Mouse (Mus musculus) embryonic stem cell, embryonic (primary cell): ENCODE data around the gene Mrps34.

Experiments
- CTCF ChIA-PET, 4 experiments: fragments of 300-600 bp in 2 of 4; fragments of 350-600 bp in 2 of 4; sonication (Branson Sonifier 250); formaldehyde crosslinking; loops; one replicate each; lab custom pipeline; 2022; ENCODE audit warnings: inconsistent platforms in 2 of 4; lab: Charles Lee
- POLR2A ChIA-PET, 4 experiments: fragments of 300-600 bp in 2 of 4; fragments of 350-600 bp in 2 of 4; sonication (Branson Sonifier 250); formaldehyde crosslinking; loops; one replicate each; lab custom pipeline; 2022; ENCODE audit warnings: antibody characterized with exemption in 4 of 4, inconsistent platforms in 1 of 4; lab: Charles Lee

Gene Mrps34

DNA sequence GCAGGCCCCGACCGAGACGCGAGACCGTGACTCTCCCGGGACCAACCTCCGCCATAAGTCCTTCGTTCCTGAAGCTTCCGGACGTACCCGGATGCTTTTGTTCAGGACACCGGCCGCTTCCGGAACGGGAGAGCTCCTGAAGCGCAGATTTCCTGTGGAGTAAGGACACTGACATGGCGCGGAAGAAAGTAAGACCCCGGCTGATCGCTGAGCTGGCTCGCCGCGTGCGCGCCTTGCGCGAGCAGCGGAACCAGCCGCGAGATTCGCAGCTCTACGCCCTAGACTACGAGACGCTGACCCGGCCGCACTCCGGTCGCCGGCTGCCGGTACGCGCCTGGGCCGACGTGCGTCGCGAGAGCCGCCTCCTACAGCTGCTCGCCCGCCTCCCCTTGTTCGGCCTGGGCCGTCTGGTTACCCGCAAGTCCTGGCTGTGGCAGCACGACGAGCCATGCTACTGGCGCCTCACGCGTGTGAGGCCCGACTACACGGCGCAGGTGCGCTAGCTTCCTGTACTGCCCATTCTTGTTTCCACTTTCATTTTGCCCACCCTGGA lies at the start of gene Mrps34, which contains the start of gene Eme2:
Gene Mrps34, plus strand, starts transcription at position 122 of the 553 bp plus-strand sequence.
Gene Eme2, minus strand, starts transcription at position 93 of the 553 bp plus-strand sequence.
- ChIA-PET POLR2A (interaction anchor here (0.6 to 18.3 kb wide), 67 partner anchors 8 to 1060 kb away, joined by 3 to 338 read pairs (median 4); partner anchors contain the start of genes Fahd1 (in 3 of the 4), Nubp2 (in 3 of the 4), Spsb3 (in 3 of the 4) and Jpt2 (in 2 of the 4)), CTCF (interaction anchor here (0.7 to 1.7 kb wide), 11 partner anchors 8 to 220 kb away, joined by 3 to 8 read pairs (median 3); partner anchors contain the start of genes Nubp2 (in 2 of the 4), Spsb3 (in 2 of the 4) and Telo2 (in 1 of the 4))

DNA sequence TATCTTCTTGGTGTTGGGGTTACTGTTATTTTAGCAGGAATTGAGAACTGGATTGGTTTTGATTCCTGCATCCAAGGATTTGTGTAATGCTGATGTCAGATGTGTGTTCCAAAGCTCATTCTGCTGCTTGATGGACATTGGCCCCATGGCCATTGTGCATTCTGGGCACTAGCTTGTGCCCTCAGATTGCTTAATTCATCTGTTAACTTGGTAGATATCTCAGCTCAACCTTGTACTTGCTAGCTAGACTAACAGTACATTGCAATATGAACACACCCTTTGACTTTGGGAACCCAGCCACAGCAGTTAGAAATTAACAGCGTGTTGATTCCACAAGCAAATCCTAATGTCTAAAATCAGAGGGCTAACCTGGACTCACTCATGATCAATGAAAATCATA lies 47.5 kb upstream of the Mrps34 start:
- POLR2A ChIA-PET = interaction anchor here in 2 of 4 experiments (0.9 to 8.5 kb wide), 7 partner anchors 16 to 38 kb away, joined by 3 to 71 read pairs (median 31); partner anchors contain the start of genes Nubp2 (in 1 of the 2) and Spsb3 (in 1 of the 2)
- CTCF ChIA-PET = interaction anchor here in 2 of 4 experiments (0.5 to 1.3 kb wide), 2 partner anchors 102 kb away, joined by 3 read pairs; no protein-coding TSS in a partner anchor

DNA sequence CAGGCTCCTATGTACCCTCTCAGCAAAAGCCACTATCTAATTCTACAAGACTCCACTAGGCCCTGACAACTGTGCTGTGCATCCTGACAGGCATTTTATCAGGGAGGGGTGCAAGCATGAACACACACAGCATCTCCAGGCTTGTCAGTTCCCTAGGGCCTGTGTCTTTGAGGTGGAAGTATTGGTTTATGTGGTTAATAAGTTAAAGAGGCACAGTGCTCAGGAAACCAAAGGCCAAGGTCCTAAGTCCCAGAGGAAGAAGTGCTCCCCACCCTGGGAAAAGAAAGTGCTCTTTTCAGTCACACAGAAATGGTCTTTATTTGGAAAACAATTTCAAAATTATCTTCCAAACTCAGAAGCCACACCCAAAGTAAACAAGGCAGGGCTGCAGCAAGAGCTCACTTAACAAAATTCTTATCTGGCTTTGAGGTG lies 46.3 kb upstream of the Mrps34 start:
- POLR2A ChIA-PET = interaction anchor here in 3 of 4 experiments (0.6 to 8.5 kb wide), 36 partner anchors 8 to 292 kb away, joined by 3 to 92 read pairs (median 8); partner anchors contain the start of genes Eme2 (in 2 of the 3), Igfals (in 2 of the 3), Meiob (in 2 of the 3) and Mrps34 (in 2 of the 3)
- CTCF ChIA-PET = interaction anchor here in 2 of 4 experiments (1.0 to 1.8 kb wide), 2 partner anchors 8 kb away, joined by 3 to 6 read pairs; partner anchors contain the start of gene Hagh (in 1 of the 2)

DNA sequence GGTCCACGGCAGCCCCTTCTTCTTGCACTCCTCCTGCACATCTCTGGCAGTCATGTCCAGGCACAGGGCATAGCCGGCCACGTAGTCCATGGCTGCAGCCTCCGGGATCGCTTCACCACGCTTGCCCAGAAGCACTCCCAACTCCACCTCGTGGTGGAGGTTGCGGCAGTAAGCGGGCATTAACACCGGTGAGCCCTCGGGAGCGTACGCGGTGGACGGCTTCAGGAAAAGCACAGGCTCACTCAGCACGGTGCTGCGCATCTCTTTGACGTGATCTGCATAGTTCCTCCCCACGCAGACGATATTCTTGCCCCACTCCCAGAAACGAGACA lies 45.2 kb upstream of the Mrps34 start:
- CTCF ChIA-PET = interaction anchor here in 2 of 4 experiments (0.6 to 1.8 kb wide), 15 partner anchors 9 to 718 kb away, joined by 3 to 9 read pairs (median 4); partner anchors contain the start of genes Hagh (in 2 of the 2), Mapk8ip3 (in 1 of the 2), Nubp2 (in 1 of the 2) and Spsb3 (in 1 of the 2)
- POLR2A ChIA-PET = interaction anchor here in 3 of 4 experiments (0.6 to 8.5 kb wide), 97 partner anchors 8 to 947 kb away, joined by 3 to 92 read pairs (median 5); partner anchors contain the start of genes Eme2 (in 3 of the 3), Hagh (in 3 of the 3), Igfals (in 3 of the 3) and Jpt2 (in 3 of the 3)

DNA sequence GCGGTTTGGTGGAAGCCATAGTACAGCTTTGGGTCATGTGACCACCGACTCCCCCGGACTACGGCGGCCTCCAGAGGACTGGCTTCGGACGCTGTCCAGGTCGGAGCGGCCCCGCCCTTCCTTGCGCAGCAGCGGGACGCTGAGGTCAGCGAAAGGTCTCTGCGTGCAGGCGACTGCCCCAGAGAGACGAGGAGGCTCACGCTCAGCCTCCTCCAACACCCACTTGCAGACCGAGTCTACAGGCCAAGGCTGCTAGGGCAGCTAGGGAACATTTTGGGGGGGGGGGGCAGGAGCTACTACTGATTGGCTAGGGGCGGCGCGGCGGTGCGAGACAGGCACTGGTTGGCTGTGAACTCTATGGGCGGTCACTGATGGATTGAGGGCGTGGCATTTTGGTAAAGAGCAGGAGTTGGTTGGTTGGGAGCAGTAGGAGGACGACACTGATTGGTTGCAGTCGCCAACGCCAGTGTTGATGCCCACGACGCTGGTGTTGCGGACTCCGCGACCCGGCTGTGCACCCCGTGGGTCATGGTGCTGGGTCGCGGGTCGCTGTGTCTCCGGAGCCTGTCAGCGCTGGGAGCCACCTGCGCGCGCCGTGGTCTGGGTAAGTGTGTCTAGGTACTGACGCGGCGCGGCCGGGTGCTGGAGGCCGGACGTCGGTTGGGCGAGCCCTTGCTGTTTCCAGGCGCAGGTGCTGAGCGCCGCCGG lies 44.7 kb upstream of the Mrps34 start, which contains the start of gene Fahd1:
Gene Fahd1, minus strand, starts transcription at position 300 of the 708 bp plus-strand sequence.
- ChIA-PET POLR2A (interaction anchor here (0.6 to 8.5 kb wide), 99 partner anchors 10 to 947 kb away, joined by 3 to 92 read pairs (median 5); partner anchors contain the start of genes Eme2 (in 3 of the 4), Hagh (in 3 of the 4), Igfals (in 3 of the 4) and Jpt2 (in 3 of the 4)), CTCF (interaction anchor here in 3 of 4 experiments (0.6 to 1.8 kb wide), 17 partner anchors 10 to 718 kb away, joined by 3 to 9 read pairs (median 4); partner anchors contain the start of genes Hagh (in 2 of the 3), Mapk8ip3 (in 1 of the 3), Nubp2 (in 1 of the 3) and Spsb3 (in 1 of the 3))

DNA sequence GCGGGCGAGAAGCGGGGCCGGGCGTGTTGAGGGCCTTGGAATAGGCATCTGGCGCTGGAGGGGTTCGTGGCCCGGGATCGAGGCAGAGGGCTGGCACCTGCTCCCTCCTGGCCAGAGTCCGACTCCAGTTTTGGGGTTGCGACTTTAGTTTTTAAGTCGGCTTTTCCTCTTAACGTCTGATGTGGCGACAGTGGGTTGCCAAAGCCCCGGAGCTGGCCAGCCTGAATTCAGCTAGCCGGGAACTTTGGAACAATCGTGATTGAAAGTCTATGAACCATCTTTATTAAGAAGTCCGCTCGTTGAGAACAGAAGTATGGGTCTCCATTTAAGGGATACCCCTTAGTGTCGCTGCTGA lies 44.2 kb upstream of the Mrps34 start:
- ChIA-PET CTCF (interaction anchor here in 3 of 4 experiments (0.6 to 1.7 kb wide), 15 partner anchors 27 to 717 kb away, joined by 3 to 9 read pairs (median 3); partner anchors contain the start of genes Mapk8ip3 (in 1 of the 3), Spsb3 (in 1 of the 3) and Ube2i (in 1 of the 3)), POLR2A (interaction anchor here (0.6 to 8.5 kb wide), 73 partner anchors 9 to 946 kb away, joined by 3 to 92 read pairs (median 6); partner anchors contain the start of genes Eme2 (in 3 of the 4), Hagh (in 3 of the 4), Jpt2 (in 3 of the 4) and Mrps34 (in 3 of the 4))

DNA sequence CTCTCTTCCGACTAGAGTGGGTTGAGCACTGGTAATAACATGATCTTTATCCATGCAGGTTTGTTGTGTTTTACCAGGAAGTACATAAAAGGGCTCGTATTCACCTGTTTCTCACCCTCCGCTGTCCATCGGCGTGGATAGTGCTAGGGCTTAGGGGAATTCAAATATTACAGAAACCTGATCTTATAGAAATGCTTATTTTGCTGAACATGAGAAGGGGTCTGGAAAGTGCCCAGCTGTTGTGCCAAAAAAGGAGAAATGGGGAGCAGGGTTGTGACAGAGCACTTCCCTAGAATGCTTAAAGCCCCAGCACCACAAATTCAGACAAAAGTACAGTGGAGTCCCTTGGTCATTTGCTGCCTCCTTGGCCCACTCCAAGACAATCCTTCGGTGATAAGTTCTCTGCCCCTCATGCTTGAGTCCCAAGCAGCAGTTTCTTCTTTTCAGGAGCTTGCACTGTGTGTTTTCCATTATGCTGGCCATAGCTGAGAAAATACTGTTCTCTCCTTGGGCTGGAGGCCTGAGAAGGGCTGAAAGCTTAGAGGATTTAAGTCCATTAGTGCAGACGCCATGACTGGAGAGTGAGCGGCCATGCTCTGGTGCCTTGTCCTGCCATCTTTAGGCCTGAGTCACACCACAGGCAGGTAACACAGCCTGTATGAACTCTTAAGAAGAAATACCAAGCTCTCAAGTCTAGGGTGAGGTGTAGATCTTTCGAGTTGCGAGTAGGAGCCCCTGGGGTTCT lies 43.4 kb upstream of the Mrps34 start:
- ChIA-PET POLR2A (interaction anchor here in 3 of 4 experiments (0.6 to 8.5 kb wide), 30 partner anchors 11 to 324 kb away, joined by 3 to 92 read pairs (median 10); partner anchors contain the start of genes Eme2 (in 2 of the 3), Hagh (in 2 of the 3), Hs3st6 (in 2 of the 3) and Igfals (in 2 of the 3)), CTCF (interaction anchor here in 2 of 4 experiments (0.6 to 1.7 kb wide), 7 partner anchors 26 to 129 kb away, joined by 3 to 6 read pairs (median 3); partner anchors contain the start of gene Spsb3 (in 1 of the 2))

DNA sequence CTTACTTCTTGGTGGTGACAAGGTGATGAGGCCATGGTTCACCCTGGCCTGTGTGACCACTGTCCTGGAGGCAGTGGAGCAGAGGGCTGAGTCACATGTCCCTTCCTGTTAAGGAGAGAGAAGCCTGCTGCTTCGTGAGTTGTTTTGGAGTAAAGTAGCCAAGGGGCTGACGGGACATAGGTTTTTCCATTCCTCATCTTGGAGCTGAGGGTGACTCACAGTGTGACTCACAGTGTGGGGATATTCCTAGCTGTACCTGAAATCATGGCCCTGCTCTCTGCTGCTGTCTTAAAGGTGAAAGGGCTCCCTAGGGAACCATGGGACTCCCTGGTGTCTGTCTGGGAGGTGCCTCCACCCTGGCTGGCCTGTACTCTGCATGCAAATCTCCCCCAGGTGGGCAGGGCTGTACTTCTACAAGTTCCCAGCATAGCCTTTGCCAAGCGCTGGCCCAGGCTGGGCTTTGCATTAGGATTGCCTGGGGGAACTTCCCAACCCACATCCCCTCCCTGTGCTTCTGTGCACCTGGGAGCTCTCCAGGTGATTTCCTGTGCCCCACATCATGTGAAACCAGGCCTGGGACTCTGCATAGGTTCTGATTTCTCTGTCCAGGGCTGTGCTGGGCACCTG lies 39.0 kb upstream of the Mrps34 start:
- ChIA-PET POLR2A (interaction anchor here in 2 of 4 experiments (1.7 to 24.0 kb wide), 4 partner anchors 18 to 418 kb away, joined by 3 to 369 read pairs (median 246); partner anchors contain the start of genes Nubp2 (in 2 of the 2), Spsb3 (in 2 of the 2), Eme2 (in 1 of the 2) and Mrps34 (in 1 of the 2)), CTCF (interaction anchor here in 2 of 4 experiments (0.5 to 0.6 kb wide), 2 partner anchors 169 to 414 kb away, joined by 3 to 4 read pairs; no protein-coding TSS in a partner anchor)

DNA sequence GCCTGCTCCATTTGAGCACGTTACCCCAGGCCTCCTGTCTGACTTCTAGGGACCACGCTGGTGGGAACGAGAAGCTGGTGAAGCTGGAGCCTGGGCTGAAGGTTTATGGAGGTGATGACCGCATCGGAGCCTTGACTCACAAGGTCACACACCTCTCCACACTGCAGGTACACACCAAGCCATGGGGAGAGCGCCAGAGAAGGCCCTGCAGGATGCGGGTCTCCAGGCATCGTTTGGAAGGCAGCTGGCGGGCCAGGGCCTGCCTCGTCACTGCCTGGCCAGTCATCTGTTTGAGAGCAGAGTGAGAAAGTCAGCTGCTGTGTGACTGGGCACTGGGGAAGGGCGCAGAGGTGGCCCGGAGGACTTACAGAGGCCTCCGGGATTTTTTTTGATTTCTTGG lies 38.3 kb upstream of the Mrps34 start:
- CTCF ChIA-PET = interaction anchor here in 1 of 4 experiments (1.4 kb wide), 1 partner anchor 26 kb away, joined by 4 read pairs; no protein-coding TSS in a partner anchor

DNA sequence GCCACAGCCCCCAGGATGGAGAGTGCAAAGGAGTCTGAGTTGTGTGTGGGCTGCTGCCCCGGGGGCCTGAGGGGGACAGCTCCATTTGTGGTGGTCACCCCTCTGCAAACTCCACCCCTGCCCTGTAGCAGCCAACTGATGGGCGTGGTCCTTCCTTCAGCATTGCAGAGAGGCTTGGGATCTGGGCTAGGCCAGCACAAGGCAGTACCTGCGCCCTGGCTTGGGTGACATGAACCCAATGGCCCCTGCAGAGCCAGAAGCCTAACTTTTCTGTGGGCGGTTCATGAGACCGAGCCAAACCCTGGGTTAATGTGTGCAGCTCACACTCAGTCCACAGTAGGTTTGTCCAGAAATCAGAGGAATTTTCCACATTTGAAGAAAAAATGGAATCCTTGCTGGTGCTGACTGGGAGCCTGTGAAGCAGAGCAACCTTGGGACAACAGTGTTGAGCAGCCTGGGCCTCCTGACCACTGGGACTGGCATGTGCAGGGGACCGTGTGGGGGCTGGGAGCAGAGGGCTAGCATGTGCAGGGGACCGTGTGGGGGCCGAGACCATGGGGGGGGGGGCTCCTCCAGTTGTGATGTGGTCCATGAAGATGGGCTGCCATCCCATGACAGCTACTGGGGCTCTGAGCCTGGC lies 37.0 kb upstream of the Mrps34 start:
- ChIA-PET POLR2A (interaction anchor here in 3 of 4 experiments (1.2 to 24.0 kb wide), 7 partner anchors 9 to 39 kb away, joined by 3 to 369 read pairs (median 6); partner anchors contain the start of genes Eme2 (in 2 of the 3), Mrps34 (in 2 of the 3), Nubp2 (in 2 of the 3) and Spsb3 (in 2 of the 3)), CTCF (interaction anchor here in 1 of 4 experiments (1.4 kb wide), 1 partner anchor 24 kb away, joined by 4 read pairs; no protein-coding TSS in a partner anchor)

More for the DNA sequence above, 38.3 kb upstream of the Mrps34 start:
- POLR2A ChIA-PET = interaction anchor here in 3 of 4 experiments (0.8 to 24.0 kb wide), 7 partner anchors 18 to 418 kb away, joined by 3 to 369 read pairs (median 6); partner anchors contain the start of genes Eme2 (in 2 of the 3), Mrps34 (in 2 of the 3), Nme3 (in 2 of the 3) and Nubp2 (in 2 of the 3)

DNA sequence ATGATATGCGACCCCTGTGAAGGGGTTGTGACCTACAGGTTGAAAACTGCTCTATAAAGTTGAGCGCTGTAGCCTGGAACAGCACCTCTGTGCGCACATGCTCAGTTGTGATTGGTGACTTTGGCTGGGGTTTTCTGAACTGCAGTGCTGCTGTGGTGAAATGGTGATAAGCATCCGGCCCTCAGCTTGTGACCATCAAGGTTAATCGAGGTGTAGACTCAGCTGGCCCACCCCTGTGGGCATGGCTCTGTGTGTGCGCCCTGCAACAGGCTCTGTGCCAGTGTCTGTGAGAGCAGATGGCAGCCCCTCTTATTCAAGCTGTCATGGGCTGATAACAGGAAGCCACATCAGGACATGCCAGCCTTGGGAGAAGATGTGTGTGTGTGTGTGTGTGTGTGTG lies 35.9 kb upstream of the Mrps34 start:
- CTCF ChIA-PET = no interaction called here
- POLR2A ChIA-PET = interaction anchor here in 2 of 4 experiments (1.1 to 24.0 kb wide), 6 partner anchors 8 to 35 kb away, joined by 3 to 369 read pairs (median 108); partner anchors contain the start of genes Eme2 (in 2 of the 2), Nubp2 (in 2 of the 2), Spsb3 (in 2 of the 2) and Fahd1 (in 1 of the 2)

DNA sequence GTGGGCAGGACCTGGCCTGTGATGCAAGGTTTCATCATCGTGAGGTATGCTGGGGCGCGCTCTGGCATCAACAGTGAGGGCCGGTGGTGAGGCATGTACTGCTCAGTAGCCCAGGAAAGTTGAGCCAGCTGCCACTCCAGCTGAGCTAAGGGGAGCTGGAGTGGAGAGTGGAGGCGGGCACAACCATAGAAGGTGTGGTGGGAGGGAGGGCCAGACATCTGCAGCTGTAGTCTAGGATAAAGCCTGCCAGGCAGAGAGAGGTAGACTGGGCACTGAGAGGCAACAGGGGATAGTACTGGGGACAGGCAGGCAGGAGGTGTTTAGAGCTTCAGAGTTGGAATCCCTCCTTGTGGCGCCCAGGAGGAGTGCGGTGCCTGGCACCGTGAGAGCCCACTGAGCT lies 34.8 kb upstream of the Mrps34 start:
- ChIA-PET POLR2A (interaction anchor here in 3 of 4 experiments (0.6 to 24.0 kb wide), 12 partner anchors 10 to 76 kb away, joined by 3 to 369 read pairs (median 5); partner anchors contain the start of genes Fahd1 (in 3 of the 3), Eme2 (in 2 of the 3), Nubp2 (in 2 of the 3) and Spsb3 (in 2 of the 3)), CTCF (no interaction called here)

DNA sequence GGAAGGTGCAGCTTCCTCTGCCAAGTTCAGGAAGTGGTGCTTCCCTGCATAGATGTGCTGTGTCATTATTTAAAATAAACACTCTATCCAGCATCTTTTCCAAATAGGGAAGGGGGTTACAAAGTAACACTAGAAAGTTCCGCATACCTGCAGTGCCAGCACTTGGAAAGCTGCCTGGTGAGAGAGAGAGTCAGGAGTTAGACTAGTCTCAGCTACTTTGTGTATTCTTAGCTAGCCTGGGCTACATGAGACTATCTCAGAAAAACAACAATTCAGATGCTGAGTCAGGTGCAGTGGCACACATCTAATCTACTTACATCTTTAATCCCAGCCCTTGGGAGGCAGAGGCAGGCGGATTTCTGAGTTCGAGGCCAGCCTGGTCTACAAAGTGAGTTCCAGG lies 33.1 kb upstream of the Mrps34 start:
- POLR2A ChIA-PET = interaction anchor here in 3 of 4 experiments (1.2 to 24.0 kb wide), 8 partner anchors 11 to 908 kb away, joined by 3 to 369 read pairs (median 65); partner anchors contain the start of genes Fahd1 (in 3 of the 3), Nubp2 (in 2 of the 3), Spsb3 (in 2 of the 3) and Eme2 (in 1 of the 3)
- CTCF ChIA-PET = no interaction called here

DNA sequence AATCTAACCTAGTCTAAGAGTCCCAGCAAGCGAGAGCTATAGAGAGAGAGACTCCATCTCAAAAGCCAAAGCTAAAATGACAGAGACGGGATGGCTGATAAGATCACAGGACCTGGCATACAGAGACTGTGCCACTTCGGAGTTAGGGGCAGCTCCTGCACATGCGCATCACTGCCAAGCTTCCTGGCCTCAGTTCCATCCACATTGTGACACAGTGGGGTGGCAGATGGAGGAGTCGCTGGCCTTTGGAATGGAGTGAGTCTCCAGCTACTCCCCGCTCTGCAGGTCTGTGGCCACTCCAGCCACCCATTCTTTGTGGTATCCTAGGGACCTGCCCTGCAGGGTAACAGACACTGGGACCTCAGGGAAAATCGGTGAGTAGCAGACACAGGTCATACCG lies 29.1 kb upstream of the Mrps34 start, which contains the start of gene Igfals:
Gene Igfals, plus strand, starts transcription at position 222 of the 400 bp plus-strand sequence.
- CTCF ChIA-PET = no interaction called here
- POLR2A ChIA-PET = interaction anchor here (0.7 to 24.0 kb wide), 12 partner anchors 8 to 132 kb away, joined by 3 to 369 read pairs (median 4); partner anchors contain the start of genes Fahd1 (in 3 of the 4), Jpt2 (in 2 of the 4), Nubp2 (in 2 of the 4) and Spsb3 (in 2 of the 4)
